Mouse (Mus musculus) hindbrain, embryonic 12.5 days (tissue): ENCODE measurements at regions not wholly inside any gene's neighbourhood (a gene's known extent, or its start where the extent isn't known, plus 50 kb on each side); places are given as distances from the start of the nearest gene placed in this dataset.

Experiments
- ATAC-seq: fragments of 200-750 bp; cut with Nextera tagmentation; 2 replicates; pipeline ENCODE4 v1.8.0; 2017; ENCODE audit warnings: moderate TSS enrichment; ENCODE audit not compliant: low FRiP score
- H3K27ac ChIP-seq: fragments of 300-500 bp; sonication (generic); 2 replicates; pipeline ENCODE4 v1.5.1; 2016; ENCODE audit warnings: mild to moderate bottlenecking
- H3K27me3 ChIP-seq: fragments of 300-500 bp; sonication (generic); 2 replicates; pipeline ENCODE4 v1.6.1; 2016; ENCODE audit warnings: mild to moderate bottlenecking
- H3K36me3 ChIP-seq: fragments of 300-500 bp; sonication (generic); 2 replicates; pipeline ENCODE4 v1.6.1; 2016; ENCODE audit warnings: mild to moderate bottlenecking
- H3K4me1 ChIP-seq: fragments of 300-500 bp; sonication (generic); 2 replicates; pipeline ENCODE4 v1.6.1; 2016
- H3K4me2 ChIP-seq: fragments of 300-500 bp; sonication (generic); replicated peaks from 2 replicates; pipeline ENCODE4 v1.6.1; 2016; ENCODE audit warnings: mild to moderate bottlenecking
- H3K4me3 ChIP-seq: fragments of 300-500 bp; sonication (generic); 2 replicates; pipeline ENCODE4 v1.5.1; 2016; ENCODE audit warnings: mild to moderate bottlenecking
- H3K9ac ChIP-seq: fragments of 300-500 bp; sonication (generic); 2 replicates; pipeline ENCODE4 v1.6.1; 2016; ENCODE audit warnings: mild to moderate bottlenecking, moderate library complexity
- H3K9me3 ChIP-seq: fragments of 300-500 bp; sonication (generic); replicated peaks from 2 replicates; pipeline ENCODE4 v1.6.1; 2016; ENCODE audit warnings: mild to moderate bottlenecking
- WGBS: fragments of 180-500 bp; shearing (Covaris S2); methylation state at CpG from one replicate; pipeline ENCODE4 v1.1.7; 2016; 5-methylcytosine and 5-hydroxymethylcytosine counted together

DNA sequence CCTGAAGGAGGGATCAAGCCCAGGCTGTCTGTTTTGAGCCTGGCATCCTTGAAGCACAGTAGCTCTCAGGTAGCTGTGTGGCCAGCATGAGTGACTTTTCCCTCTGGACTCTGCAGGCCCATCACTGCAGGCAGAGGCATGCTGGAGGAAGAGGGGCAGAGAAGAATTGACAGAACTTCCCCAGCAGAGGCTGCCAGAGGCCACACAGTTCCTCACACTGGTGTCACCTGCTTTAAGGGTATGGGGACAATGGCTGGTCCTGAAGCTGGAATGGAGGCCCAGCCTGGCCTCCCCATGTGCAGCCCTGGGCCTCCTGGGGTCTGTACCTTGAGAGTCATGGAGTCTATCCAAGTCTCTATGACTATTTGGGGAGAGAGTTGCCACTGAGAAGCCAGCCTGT is 179.9 kb downstream of the Bcl11a start:
- no peak for ATAC-seq
- H3K27ac ChIP-seq, result no peak overlapping the region
- H3K4me2 ChIP-seq, result no peak overlapping the region
- H3K9ac ChIP-seq, result no peak overlapping the region
- H3K36me3 ChIP-seq, result no peaks in the 10 kb centered on the region
- no peak overlapping the region for H3K4me3 ChIP-seq
- H3K9me3 ChIP-seq, result no peaks in the 10 kb centered on the region; the same call in none of the 2 replicates
- no peaks in the 10 kb centered on the region for H3K27me3 ChIP-seq
- peaks cover 3% of the 10 kb centered on the region; the same call in 1 of the 2 replicates for H3K4me1 ChIP-seq

DNA sequence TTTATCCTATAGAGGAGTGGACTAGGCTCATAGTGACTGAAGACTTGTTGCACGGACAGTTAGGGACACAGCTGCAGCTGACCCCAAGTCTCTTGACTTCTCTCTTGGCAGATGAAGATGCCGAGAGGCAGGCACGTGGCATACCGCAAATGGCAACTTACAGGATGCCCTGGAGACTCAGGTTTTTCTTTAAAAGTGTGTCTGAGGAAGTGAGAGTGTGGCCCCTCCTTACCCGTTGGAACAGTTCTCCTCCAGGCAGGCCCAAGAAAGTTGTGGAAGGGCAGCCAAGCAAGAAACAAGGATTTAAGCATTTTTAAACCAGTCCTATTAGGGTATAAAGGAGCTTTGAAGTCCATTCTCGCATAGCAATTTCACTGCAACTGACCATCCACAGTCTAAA is 180.5 kb downstream of the Bcl11a start:
- Histone ChIP-seq H3K27me3 (no peaks in the 10 kb centered on the region), H3K9ac (no peak overlapping the region), H3K27ac (no peak overlapping the region), H3K4me2 (no peak overlapping the region), H3K36me3 (no peaks in the 10 kb centered on the region), H3K9me3 (no peaks in the 10 kb centered on the region; the same call in none of the 2 replicates), H3K4me1 (peaks cover 3% of the 10 kb centered on the region; the same call in 1 of the 2 replicates), H3K4me3 (no peak overlapping the region)
- no peak for ATAC-seq
- WGBS, result 87% methylated on average over 6 of the region's 6 CpGs

DNA sequence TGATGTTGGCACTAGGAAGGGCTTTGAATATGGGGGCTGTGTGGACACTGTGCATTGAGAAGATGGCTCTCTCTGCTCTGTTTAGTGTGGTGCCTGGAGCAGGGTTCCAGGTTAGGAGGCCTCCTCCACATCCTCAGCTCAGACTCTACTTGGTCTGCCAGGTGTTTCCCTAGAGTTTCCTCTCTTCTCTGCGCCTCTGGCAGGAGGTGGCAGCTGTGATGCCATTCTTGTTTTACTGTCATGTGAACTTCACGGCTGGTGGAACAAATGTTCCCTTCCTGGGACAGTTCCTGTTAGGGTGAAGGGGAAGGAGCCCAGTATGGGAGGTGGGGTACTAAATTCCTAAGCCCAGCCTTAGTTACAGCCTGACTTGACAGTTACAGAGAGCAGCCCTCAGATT is 181.8 kb downstream of the Bcl11a start:
- H3K36me3 ChIP-seq, result no peaks in the 10 kb centered on the region
- H3K4me2 ChIP-seq, result no peak overlapping the region
- ATAC-seq, result no peak
- no peaks in the 10 kb centered on the region for H3K27me3 ChIP-seq
- H3K4me3 ChIP-seq, result no peak overlapping the region
- 72% methylated on average over 2 of the region's 2 CpGs for WGBS
- H3K9me3 ChIP-seq, result no peaks in the 10 kb centered on the region; the same call in none of the 2 replicates
- H3K9ac ChIP-seq, result no peak overlapping the region
- H3K4me1 ChIP-seq, result peaks cover 3% of the 10 kb centered on the region; the same call in 1 of the 2 replicates
- no peak overlapping the region for H3K27ac ChIP-seq

DNA sequence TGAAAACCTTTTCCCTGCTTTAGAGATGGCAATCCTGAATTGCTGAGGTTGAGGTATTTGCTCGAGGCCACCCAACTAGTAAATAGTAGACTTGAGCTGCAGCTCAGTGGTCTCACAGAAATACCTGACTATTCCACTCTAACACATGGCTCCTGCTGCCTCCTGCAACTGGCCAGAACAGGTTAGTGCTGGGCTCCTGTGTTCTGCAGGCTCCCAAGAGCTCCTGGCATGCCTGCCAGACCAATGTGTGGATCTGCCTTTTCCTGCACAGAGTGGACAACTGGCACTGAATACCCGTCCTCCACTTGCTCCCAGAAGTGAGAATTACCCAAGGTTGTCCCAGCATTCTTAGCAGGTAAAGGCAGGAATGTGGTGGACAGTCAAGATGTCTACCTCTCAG is 191.2 kb downstream of the Bcl11a start:
- 71% methylated on average over 2 of the region's 2 CpGs for WGBS
- no peak overlapping the region for H3K27ac ChIP-seq
- ATAC-seq, result no peak
- H3K9me3 ChIP-seq, result no peaks in the 10 kb centered on the region
- H3K27me3 ChIP-seq, result 0 out of 2 replicates have a peak, but pooled peaks cover 3% of the 10 kb centered on the region
- H3K9ac ChIP-seq, result no peak overlapping the region
- no peak overlapping the region for H3K4me3 ChIP-seq
- H3K4me1 ChIP-seq, result peaks cover 8% of the 10 kb centered on the region; the same call in 1 of the 2 replicates
- H3K4me2 ChIP-seq, result no peak overlapping the region
- no peaks in the 10 kb centered on the region for H3K36me3 ChIP-seq

DNA sequence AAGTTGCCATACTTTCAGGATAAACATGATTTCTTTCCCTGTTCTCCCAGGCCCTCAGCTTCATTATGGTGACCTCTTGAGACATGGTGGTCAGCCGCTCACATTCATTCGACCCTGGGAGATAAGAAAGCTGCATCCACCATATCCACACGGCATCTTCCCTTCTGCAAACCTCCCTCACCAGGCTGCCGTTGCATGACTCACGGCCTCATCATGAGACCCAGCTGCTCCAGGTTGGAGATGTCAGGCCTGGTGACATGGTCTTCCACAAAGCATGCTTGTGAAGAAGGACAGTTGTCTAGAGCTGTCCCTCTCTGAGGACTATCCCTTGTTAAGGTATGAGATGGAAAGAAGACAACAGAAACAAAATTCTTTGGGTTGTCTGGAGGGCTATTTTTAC is 203.8 kb downstream of the Bcl11a start:
- Histone ChIP-seq H3K9ac (no peak overlapping the region), H3K4me3 (no peak overlapping the region), H3K4me1 (peaks cover 37% of the 10 kb centered on the region), H3K9me3 (no peaks in the 10 kb centered on the region), H3K27ac (no peak overlapping the region), H3K36me3 (no peaks in the 10 kb centered on the region), H3K4me2 (no peak overlapping the region), H3K27me3 (peaks cover 2% of the 10 kb centered on the region; the same call in 1 of the 2 replicates)
- 83% methylated on average over 5 of the region's 5 CpGs for WGBS
- no peak for ATAC-seq

DNA sequence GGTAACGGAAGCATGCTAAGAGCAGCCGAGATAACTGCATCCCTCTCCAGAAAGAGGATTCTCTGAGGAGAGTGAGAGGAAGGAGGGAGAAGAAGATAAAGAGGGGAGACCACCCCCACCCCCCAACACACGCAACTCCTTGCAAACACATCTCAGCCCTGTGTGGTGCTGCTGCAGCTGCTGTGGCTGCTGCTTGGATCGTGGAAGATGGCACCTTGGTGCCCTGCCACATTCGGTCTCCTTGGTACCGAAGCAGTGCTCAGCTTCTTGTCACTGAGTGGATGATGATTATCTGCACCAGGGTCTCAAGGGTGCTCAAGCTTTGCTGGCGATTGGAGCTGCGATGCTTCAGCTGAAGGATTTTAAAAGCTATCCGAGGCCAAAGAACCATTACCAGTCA is 204.7 kb downstream of the Bcl11a start:
- Histone ChIP-seq H3K4me1 (peaks cover 44% of the 10 kb centered on the region), H3K27ac (no peak overlapping the region), H3K27me3 (peaks cover 2% of the 10 kb centered on the region; the same call in 1 of the 2 replicates), H3K36me3 (no peaks in the 10 kb centered on the region), H3K9me3 (no peaks in the 10 kb centered on the region), H3K4me3 (no peak overlapping the region), H3K9ac (no peak overlapping the region), H3K4me2 (peak overlapping the region; percentile 23)
- no peak for ATAC-seq
- 43% methylated on average over 9 of the region's 9 CpGs for WGBS

DNA sequence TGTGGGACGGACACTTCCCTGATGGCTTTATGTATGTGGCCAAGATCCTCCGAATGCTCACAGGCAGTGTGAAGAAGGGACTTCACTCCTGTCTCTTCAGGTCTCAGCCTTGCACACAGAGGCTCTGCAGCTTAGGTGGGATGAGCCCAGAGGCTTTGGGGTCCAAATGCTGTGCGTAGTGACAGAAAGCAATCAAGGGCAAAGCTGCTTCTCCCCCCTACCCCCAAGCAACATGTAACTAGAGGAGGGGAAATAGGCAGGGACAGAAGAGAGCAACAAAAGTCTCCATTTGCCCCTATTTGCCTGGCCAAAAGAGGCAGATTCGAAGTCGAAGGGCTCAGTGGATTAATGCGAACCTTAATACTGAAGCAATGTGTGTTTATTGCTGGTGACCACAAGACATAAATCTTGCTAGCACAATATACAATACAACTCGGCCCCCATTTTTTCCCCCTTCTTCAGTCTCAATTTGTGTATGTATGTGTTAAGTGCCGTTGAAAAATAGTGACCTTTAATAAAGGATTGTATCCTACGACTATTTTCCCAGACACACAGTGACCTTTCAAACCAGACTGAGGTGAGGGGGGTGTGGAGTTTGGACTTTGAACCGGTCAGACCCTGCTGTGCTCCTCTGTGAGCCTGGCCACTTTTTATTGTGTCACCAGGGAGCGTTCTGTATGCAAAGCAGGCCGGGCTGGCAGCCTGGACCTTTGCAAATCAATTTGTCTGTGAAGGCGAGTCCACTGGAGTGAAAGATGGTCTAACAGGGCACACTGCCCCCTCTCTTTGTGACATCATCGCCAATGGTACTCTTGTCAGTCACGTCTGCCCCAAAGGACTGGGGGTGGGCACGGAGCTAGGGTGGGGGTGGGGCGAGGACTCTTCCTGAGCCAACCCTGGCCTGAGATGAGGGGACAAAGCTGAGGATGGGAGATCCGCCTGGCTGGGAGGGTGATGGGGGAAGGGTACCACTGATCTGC is 208.6 kb downstream of the Bcl11a start:
- peak; percentile 92 for ATAC-seq
- Histone ChIP-seq H3K27me3 (peaks cover 2% of the 10 kb centered on the region; the same call in 1 of the 2 replicates), H3K27ac (peak overlapping the region; percentile 30), H3K9me3 (no peaks in the 10 kb centered on the region), H3K4me1 (peaks cover 43% of the 10 kb centered on the region), H3K36me3 (no peaks in the 10 kb centered on the region), H3K4me2 (peak overlapping the region; percentile 36), H3K9ac (no peak overlapping the region), H3K4me3 (no peak overlapping the region)
- 9% methylated on average over 18 of the region's 18 CpGs for WGBS

DNA sequence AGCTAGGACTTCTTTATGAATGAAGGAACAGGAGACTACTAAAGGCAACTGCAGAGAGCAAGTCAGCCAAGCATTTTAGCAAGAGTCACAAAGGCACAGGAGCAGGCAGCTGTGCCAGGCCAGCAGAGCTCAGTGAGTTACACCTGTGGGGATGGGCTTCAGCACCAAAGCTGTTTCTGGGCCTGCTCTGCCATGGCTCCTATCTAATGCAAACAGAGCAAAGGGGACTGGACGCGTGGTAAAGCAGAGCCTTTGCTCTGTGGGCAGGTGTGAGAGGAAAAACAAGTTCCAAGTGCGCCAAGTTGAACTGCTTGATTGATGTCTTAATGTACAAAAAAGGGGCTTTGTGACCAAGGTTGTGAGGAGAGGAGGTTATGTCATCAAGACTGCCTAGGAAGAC is 215.4 kb downstream of the Bcl11a start:
- no peak overlapping the region for H3K4me2 ChIP-seq
- no peak overlapping the region for H3K9ac ChIP-seq
- no peaks in the 10 kb centered on the region for H3K36me3 ChIP-seq
- H3K4me1 ChIP-seq, result peaks cover 20% of the 10 kb centered on the region
- no peak for ATAC-seq
- no peaks in the 10 kb centered on the region for H3K9me3 ChIP-seq
- no peak overlapping the region for H3K27ac ChIP-seq
- no peak overlapping the region for H3K4me3 ChIP-seq
- WGBS, result 71% methylated on average over 3 of the region's 3 CpGs
- H3K27me3 ChIP-seq, result no peaks in the 10 kb centered on the region

DNA sequence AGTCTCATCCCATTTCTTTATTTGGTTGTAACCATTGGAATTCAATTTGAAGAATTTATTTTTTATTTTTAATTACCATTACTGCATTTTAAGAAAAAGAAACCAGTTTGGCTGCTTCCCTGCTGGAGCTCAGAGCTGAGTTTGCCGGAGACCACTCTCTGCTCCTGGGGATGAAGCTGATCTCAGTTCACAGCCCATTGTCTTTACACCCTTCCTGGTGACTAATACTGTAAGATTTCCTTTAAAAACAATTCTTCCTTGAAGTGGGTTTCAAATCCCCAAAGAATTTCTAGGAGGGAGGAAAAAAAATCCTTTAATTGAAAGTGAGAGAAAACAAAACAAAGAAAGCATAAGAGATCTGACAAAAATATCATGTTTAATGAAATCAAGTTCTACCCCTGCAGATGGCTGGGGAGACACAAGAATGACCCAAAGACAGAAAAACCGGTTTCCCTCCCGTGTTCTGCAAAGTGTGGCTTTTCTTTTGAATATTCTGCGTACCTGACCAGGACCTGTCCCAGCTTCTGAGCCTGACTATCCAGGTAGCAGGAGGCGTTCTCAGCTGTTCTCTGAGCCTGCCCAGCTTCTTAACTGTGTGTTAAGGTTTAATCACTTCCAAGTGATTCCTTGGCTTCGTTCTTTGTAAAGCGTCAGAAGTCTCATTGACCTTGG is 216.1 kb downstream of the Bcl11a start:
- no peaks in the 10 kb centered on the region for H3K9me3 ChIP-seq
- no peaks in the 10 kb centered on the region for H3K36me3 ChIP-seq
- 73% methylated on average over 7 of the region's 7 CpGs for WGBS
- no peak for ATAC-seq
- no peak overlapping the region for H3K27ac ChIP-seq
- H3K4me3 ChIP-seq, result no peak overlapping the region
- peaks cover 20% of the 10 kb centered on the region for H3K4me1 ChIP-seq
- H3K9ac ChIP-seq, result no peak overlapping the region
- no peaks in the 10 kb centered on the region for H3K27me3 ChIP-seq
- H3K4me2 ChIP-seq, result no peak overlapping the region

DNA sequence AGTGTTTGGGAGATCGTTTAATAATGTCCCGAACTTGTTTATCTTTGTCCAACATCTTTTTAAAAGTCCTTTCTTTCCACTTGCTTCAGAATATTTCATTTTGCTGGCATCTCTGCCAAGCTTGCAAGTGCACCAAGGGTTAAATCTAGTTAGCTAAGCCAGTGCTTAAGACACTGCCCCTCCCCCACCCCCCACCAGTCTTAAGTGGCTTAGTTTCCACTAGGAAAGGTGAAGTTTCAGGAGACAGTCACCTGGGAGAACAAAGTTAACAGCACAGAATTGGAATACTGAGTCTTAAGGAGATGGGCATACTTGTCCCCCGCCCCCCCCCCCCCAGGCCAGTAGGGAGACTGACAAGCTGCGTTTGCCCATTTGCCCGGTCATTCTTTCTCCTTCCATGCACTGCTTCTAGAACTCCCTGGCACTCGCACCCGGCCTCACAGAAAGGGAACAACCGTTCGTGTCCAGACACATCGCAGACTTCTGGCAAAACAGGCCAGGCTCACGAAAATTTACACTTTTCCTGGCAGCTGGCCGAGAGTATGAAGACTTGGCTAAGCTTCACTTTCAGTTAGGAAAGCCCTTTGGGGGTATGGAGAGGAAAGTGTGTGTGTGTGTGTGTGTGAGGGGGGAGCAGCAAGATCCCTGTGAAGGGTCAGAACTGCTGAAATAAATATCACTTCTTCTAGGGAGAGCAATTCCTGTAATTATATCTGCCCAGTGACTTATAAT is 219.2 kb downstream of the Bcl11a start:
- Histone ChIP-seq H3K27ac (no peak overlapping the region), H3K9me3 (no peaks in the 10 kb centered on the region), H3K36me3 (no peaks in the 10 kb centered on the region), H3K4me2 (no peak overlapping the region), H3K27me3 (no peaks in the 10 kb centered on the region), H3K4me1 (peaks cover 20% of the 10 kb centered on the region), H3K4me3 (no peak overlapping the region), H3K9ac (no peak overlapping the region)
- ATAC-seq, result 0 out of 2 replicates have a peak, but pooled peaks have one; percentile 21
- WGBS, result 33% methylated on average over 12 of the region's 12 CpGs

DNA sequence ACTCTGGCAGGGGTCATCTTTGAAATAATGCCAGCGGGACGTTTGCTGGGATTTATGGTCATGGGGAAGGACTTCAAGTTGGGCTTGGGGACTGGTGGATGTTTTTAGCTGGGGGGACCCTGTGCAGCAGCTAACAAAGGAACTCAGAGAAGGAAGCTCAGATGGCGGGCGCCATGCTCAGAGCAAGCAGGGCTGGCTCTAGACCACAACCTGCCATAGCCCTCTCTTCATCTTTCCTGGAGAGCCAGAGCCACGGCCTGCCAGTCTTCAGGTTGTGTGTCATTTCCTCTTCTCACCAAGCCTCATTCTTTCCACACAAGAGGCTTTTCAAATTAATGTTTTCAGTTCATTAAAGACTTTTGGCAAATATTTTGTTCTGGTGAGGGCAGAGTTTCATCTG is 219.9 kb downstream of the Bcl11a start:
- H3K27ac ChIP-seq, result no peak overlapping the region
- whole genome bisulfite sequencing, result 55% methylated on average over 5 of the region's 5 CpGs

DNA sequence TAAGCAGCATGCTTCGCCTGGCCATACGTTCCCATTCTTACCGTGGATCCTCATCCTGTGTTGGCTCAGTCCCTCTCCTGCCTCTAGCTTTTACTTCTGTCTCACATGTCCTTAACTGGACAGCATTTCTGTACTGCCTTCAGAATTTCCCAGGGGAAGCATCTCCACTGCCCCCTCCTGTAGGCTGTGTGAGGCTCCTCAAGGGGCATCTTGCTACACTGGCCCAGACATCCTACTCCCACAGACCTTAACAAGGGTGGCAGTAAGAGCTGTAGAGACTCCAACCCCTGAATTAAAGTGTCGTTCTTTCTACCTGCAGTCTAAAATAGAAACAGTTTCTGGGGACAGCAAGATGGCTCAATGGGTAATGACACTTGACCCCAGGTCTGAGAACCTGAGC is 222.5 kb downstream of the Bcl11a start:
- H3K9ac ChIP-seq, result no peak overlapping the region
- no peak overlapping the region for H3K4me2 ChIP-seq
- H3K36me3 ChIP-seq, result no peaks in the 10 kb centered on the region
- ATAC-seq, result no peak
- WGBS, result 76% methylated on average over 4 of the region's 4 CpGs
- no peak overlapping the region for H3K27ac ChIP-seq
- H3K4me3 ChIP-seq, result no peak overlapping the region
- H3K4me1 ChIP-seq, result peaks cover 24% of the 10 kb centered on the region
- H3K9me3 ChIP-seq, result no peaks in the 10 kb centered on the region
- H3K27me3 ChIP-seq, result no peaks in the 10 kb centered on the region

More for the DNA sequence above, 219.9 kb downstream of the Bcl11a start:
- H3K36me3 ChIP-seq, result no peaks in the 10 kb centered on the region
- no peak overlapping the region for H3K4me3 ChIP-seq
- peaks cover 20% of the 10 kb centered on the region for H3K4me1 ChIP-seq
- no peak overlapping the region for H3K4me2 ChIP-seq
- no peak for ATAC-seq
- no peak overlapping the region for H3K9ac ChIP-seq
- H3K9me3 ChIP-seq, result no peaks in the 10 kb centered on the region
- no peaks in the 10 kb centered on the region for H3K27me3 ChIP-seq
